Mouse (Mus musculus) kidney, embryonic 16.5 days (tissue): ENCODE results near the gene Rasl11a. TPM values are rescaled to one million over a fixed set of nuclear protein-coding genes. Genes with fewer than 3 reads are reported as not detected.
"Not testable (repeated sequence)": the region's sequence is repeated elsewhere in the genome, so short reads cannot be mapped to it uniquely, and the experiment has no call there.

Experiments used
- ATAC-seq: fragments of 200-750 bp; cut with Nextera tagmentation; 2 replicates; pipeline ENCODE4 v1.8.0; 2017; ENCODE audit warnings: moderate TSS enrichment; ENCODE audit not compliant: low FRiP score, low TSS enrichment
- H3K27ac ChIP-seq: fragments of 300-500 bp; sonication (generic); 2 replicates; pipeline ENCODE4 v1.5.1; 2014; ENCODE audit warnings: low read length
- H3K27me3 ChIP-seq: fragments of 300-500 bp; sonication (generic); 2 replicates; pipeline ENCODE4 v1.6.1; 2014; ENCODE audit warnings: low read length, control low read depth, mixed read lengths; ENCODE audit not compliant: insufficient read depth
- H3K36me3 ChIP-seq: fragments of 300-500 bp; sonication (generic); 2 replicates; pipeline ENCODE4 v1.6.1; 2014; ENCODE audit warnings: low read length, control low read depth, mixed read lengths; ENCODE audit not compliant: insufficient read depth
- H3K4me1 ChIP-seq: fragments of 300-500 bp; sonication (generic); 2 replicates; pipeline ENCODE4 v1.6.1; 2014; ENCODE audit warnings: low read length, control low read depth, mixed read lengths; ENCODE audit not compliant: insufficient read depth
- H3K4me2 ChIP-seq: fragments of 300-500 bp; sonication (generic); replicated peaks from 2 replicates; pipeline ENCODE4 v1.6.1; 2014; ENCODE audit warnings: low read depth, low read length
- H3K4me3 ChIP-seq: fragments of 300-500 bp; sonication (generic); 2 replicates; pipeline ENCODE4 v1.5.1; 2014; ENCODE audit warnings: mild to moderate bottlenecking, low read length
- H3K9ac ChIP-seq: fragments of 300-500 bp; sonication (generic); replicated peaks from 2 replicates; pipeline ENCODE4 v1.6.1; 2014; ENCODE audit warnings: low read length
- H3K9me3 ChIP-seq: fragments of 300-500 bp; sonication (generic); 2 replicates; pipeline ENCODE4 v1.6.1; 2016; ENCODE audit warnings: low read length, control low read depth
- WGBS: fragments of 180-500 bp; shearing (Covaris S2); extraction: QIAGEN DNeasy Blood & Tissue Kit; methylation state at CpG from one replicate; pipeline ENCODE4 v1.1.7; 2014; 5-methylcytosine and 5-hydroxymethylcytosine counted together
- polyA plus RNA-seq: library from polyadenylated mRNA; unstranded; fragments of >200 nt; fragmentation: Nextera tagmentation; extraction: Ambion mirVana; gene quantifications from 2 replicates; pipeline ENCODE4 v1.2.1, GENCODE M21; 2015

Rasl11a gene
- polyA plus RNA-seq, 1 experiment from 2014 or later: 100 TPM

DNA sequence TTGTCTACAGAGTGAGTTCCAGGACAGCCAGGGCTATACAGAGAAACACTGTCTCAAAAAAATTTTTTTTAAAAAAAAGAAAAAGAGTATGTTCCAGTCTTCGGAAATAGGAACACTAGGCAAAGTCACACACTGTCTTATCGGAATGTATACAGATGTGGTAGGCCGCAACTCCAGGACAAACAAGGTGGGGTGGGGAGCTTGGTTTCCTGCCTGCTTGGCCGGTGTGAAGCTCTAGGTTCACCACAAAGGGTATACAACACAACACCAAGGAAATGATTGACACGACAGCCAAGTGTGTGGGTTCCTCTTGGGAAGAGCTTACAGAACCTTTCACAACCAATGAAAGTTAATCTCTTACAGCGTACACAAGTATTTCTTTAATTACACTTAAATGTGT, 37.4 kb downstream of the Rasl11a start:
- Histone ChIP-seq H3K4me3 (no peak overlapping the region), H3K36me3 (no peaks in the 10 kb centered on the region), H3K27me3 (no peaks in the 10 kb centered on the region), H3K9ac (no peak overlapping the region), H3K4me1 (no peaks in the 10 kb centered on the region), H3K4me2 (no peak overlapping the region), H3K27ac (no peak overlapping the region), H3K9me3 (no peaks in the 10 kb centered on the region)
- 90% methylated on average over 6 of the region's 6 CpGs for WGBS
- no peak for ATAC-seq

DNA sequence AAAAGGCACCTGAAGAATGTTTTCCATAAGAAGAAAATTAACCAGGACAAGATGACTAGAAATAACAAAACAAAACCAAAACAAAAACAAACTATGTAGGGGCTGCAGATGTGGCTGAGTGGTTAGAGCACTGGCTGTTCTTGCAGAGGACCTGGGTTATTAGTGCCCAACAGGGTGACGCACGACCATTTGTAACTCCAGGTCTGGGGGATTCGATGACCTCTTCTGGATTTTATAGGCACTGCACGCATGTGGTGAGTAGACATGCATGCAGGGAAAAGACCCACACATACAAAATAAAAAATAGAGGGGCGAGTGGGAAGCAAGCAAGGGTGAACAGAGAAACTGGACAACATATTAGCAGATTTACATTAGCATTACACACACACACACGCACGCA, 38.2 kb downstream of the Rasl11a start:
- H3K9me3 ChIP-seq: no peaks in the 10 kb centered on the region

DNA sequence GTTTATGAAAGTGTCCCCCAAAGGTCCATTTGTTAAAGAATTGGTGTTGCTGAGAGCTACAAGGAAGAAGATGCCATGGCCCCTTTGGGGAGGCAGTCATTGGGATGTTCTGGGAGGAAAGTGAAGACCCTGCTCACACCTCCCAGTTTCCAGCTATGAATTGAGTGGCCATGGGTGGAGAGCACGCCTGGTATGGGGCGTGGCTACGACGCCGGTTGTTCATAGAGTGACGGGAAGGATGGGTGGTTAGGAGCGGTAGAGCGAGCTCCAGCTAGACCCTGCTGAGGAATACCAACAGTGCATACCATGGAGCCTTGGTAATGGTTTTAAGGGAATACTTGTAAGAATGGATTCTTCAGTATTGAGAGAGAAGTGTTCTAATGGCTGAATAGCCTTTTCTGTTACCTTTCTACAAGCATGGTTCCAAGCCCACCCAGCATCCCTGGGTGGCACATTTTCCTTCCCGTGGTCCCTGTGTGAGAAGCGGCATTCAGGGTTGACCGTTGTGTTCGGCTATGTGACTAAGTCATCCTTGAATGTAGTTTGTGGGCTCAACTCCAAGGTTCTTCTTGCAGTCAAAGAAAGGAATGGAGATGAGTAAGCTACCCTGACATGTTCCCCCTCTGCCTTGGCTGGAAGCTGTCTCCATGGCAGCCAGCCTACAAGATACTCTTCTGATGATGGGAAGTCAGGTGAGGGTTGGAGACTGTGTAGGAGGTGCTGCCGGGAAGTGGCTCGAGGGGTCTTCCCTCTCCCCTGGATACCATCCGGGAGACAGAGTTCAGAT, 38.8 kb downstream of the Rasl11a start:
- H3K4me1 ChIP-seq: no peaks in the 10 kb centered on the region
- ATAC-seq: no peak
- H3K4me3 ChIP-seq: no peak overlapping the region
- no peak overlapping the region for H3K4me2 ChIP-seq
- H3K27me3 ChIP-seq: no peaks in the 10 kb centered on the region
- 86% methylated on average over 15 of the region's 15 CpGs for WGBS
- H3K9me3 ChIP-seq: no peaks in the 10 kb centered on the region
- no peak overlapping the region for H3K9ac ChIP-seq
- no peaks in the 10 kb centered on the region for H3K36me3 ChIP-seq
- H3K27ac ChIP-seq: no peak overlapping the region

More for the DNA sequence above, 38.2 kb downstream of the Rasl11a start:
- Histone ChIP-seq H3K9ac (no peak overlapping the region), H3K4me1 (no peaks in the 10 kb centered on the region), H3K4me2 (no peak overlapping the region), H3K36me3 (no peaks in the 10 kb centered on the region), H3K4me3 (no peak overlapping the region), H3K27me3 (no peaks in the 10 kb centered on the region), H3K27ac (no peak overlapping the region)
- ATAC-seq: no peak
- WGBS: 75% methylated on average over 7 of the region's 7 CpGs

DNA sequence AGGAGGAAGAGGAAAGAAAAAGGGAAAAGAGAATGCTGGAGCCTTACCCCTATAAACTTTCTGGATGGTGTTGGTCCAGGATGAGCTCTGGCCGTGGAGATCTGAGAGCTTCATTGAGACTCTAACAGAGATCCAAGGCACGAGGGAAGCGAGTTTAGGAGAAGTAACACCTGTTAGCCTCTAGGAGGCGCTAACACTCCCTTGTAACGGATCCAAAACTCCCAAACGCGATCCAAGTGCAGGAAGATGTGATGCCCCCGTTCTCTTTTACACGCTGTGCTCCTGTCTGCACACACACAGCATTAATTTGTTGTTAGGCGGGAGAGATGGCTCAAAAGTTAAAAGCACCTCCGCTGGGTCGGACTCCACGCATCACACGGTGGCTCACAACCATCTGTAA, 46.3 kb downstream of the Rasl11a start:
- Histone ChIP-seq H3K27ac (no peak overlapping the region), H3K9ac (no peak overlapping the region), H3K9me3 (no peaks in the 10 kb centered on the region), H3K4me3 (no peak overlapping the region), H3K4me1 (no peaks in the 10 kb centered on the region), H3K4me2 (peak overlapping the region; percentile 32; the same call in 1 of the 2 replicates), H3K27me3 (no peaks in the 10 kb centered on the region), H3K36me3 (no peaks in the 10 kb centered on the region)
- WGBS: 14% methylated on average over 14 of the region's 14 CpGs
- no peak for ATAC-seq

DNA sequence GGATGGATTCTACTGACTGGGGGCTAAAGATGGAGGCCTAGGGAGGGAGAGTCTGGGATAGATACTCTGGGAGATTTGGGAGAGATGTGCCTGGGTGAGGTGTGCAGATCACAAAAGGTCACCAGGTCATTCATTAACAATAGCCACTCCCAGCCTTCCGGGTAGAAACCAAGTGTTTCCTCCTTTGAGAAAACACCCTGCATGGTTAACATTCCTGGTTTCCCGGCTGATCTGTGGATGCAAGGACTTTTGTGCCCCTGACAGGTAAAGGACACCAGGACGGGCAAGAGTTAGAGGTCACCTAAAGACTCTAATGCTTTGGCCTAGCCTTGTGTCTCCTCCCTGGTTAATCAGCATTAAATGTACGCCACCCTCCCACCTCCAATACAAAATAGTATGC, 48.0 kb downstream of the Rasl11a start:
- Histone ChIP-seq H3K4me1 (no peaks in the 10 kb centered on the region), H3K9ac (no peak overlapping the region), H3K4me2 (no peak overlapping the region), H3K36me3 (no peaks in the 10 kb centered on the region), H3K27me3 (no peaks in the 10 kb centered on the region), H3K9me3 (no peaks in the 10 kb centered on the region), H3K4me3 (no peak overlapping the region), H3K27ac (no peak overlapping the region)
- 87% methylated on average over 4 of the region's 4 CpGs for WGBS
- ATAC-seq: no peak

DNA sequence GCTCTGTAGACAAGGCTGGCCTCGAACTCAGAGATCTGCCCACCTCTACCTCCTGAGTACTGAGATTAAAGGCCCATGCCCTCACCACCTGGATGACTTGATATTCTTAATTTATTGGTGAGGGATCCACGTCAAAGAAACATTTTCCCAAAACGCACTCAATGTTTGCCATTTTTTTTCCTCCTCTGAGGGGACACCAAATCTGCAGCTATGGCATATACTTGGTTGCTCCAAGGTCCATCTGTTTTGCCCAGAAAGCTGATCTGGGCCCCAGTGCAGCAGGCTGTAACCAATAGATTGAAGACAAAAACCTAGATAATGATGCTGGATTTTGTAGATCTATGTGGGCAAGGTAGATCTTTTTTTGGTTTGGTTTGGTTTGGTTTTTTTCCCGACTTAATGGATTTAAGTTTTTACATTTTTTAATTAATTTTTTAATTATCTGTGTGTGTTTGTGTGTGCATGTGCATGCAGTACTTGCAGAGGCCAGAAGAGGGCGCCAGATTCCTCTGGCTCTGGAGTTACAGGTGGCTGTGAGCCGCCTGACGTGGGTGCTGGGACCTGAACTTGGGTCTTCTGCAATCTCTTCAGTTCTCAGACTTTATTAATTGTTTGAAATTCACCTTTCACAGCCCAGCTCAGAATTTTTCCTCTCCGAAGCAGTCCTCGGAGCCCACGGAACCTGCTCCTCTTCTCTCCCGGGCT, 48.8 kb downstream of the Rasl11a start:
- H3K27ac ChIP-seq: no peak overlapping the region
- H3K4me1 ChIP-seq: no peaks in the 10 kb centered on the region
- WGBS: 88% methylated on average over 11 of the region's 11 CpGs
- no peaks in the 10 kb centered on the region for H3K9me3 ChIP-seq
- H3K36me3 ChIP-seq: no peaks in the 10 kb centered on the region
- H3K4me2 ChIP-seq: no peak overlapping the region
- H3K9ac ChIP-seq: no peak overlapping the region
- H3K27me3 ChIP-seq: no peaks in the 10 kb centered on the region
- no peak overlapping the region for H3K4me3 ChIP-seq
- no peak for ATAC-seq

DNA sequence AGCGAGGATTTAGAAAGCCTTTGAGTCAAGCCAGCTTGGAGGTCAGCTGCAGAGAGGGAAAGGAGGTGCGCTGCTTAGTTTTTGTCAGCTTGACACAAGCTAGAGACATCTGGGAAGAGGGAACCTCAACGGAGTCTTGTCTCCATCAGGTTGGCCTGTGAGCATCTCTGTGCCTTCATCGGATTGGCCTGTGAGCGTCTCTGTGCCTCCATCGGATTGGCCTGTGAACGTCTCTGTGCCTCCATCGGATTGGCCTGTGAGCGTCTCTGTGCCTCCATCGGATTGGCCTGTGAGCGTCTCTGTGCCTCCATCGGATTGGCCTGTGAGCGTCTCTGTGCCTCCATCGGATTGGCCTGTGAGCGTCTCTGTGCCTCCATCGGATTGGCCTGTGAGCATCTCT, 50.8 kb downstream of the Rasl11a start:
- ATAC-seq, H3K9me3 ChIP-seq, H3K9ac ChIP-seq, H3K27me3 ChIP-seq, H3K36me3 ChIP-seq, H3K4me1 ChIP-seq, H3K27ac ChIP-seq, H3K4me2 ChIP-seq, H3K4me3 ChIP-seq: not testable (repeated sequence)
- 91% methylated on average over 11 of the region's 16 CpGs for WGBS

DNA sequence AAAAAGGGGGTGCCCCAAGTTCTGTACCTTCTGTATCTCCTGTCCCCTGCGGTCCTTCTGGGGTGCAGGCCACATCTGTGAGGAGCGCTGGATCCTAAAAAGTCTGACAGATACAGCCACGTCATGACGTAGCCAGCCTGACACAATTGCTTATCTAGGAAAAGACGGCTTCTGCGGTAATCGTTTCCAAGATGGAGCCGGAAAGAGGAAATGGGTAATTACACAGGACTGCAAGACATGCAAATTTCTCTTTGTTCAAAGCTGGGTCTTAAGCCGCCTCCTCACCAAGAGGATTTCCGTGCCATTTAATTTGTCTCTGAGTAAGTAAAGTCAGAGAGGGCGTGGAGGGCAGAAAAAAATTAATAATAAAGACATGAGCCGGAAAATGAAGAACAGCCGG, 52.1 kb downstream of the Rasl11a start:
- Histone ChIP-seq H3K27me3 (no peaks in the 10 kb centered on the region; the same call in 1 of the 2 replicates), H3K9me3 (no peaks in the 10 kb centered on the region), H3K9ac (no peak overlapping the region), H3K4me2 (no peak overlapping the region), H3K27ac (no peak overlapping the region), H3K36me3 (no peaks in the 10 kb centered on the region), H3K4me1 (no peaks in the 10 kb centered on the region), H3K4me3 (no peak overlapping the region)
- WGBS: 69% methylated on average over 13 of the region's 13 CpGs
- ATAC-seq: no peak
